Mouse (Mus musculus) heart, embryonic 16.5 days (tissue): Measurements from ENCODE around the gene Rfc5. TPM values are rescaled to one million over a fixed set of nuclear protein-coding genes. Genes with fewer than 3 reads are reported as not detected.

Experiments
- polyA plus RNA-seq: library from polyadenylated mRNA; unstranded; fragments of >200 nt; fragmentation: Nextera tagmentation; extraction: Ambion mirVana; gene quantifications from 2 replicates; pipeline ENCODE4 v1.2.1, GENCODE M21; 2015

Rfc5 gene
- polyA plus RNA-seq, 1 experiment from 2014 or later = 69.4 TPM

Other genes starting within 250 kb of the Rfc5 start
- 599 and 652 TPM in 2 replicates for gene Pebp1, start 101.4 kb downstream of the Rfc5 start, polyA plus RNA-seq
- 6.1 and 9.2 TPM in 2 replicates for gene Vsig10, start 70.0 kb downstream of the Rfc5 start, polyA plus RNA-seq
- gene Wsb2, start 31.7 kb downstream of the Rfc5 start, polyA plus RNA-seq = 75.1 and 86.8 TPM in 2 replicates
- 0.04 and 0.05 TPM in 2 replicates for gene Ksr2, start 25.0 kb upstream of the Rfc5 start, polyA plus RNA-seq